Mouse (Mus musculus): ENCODE measurements around the gene Cdc20b. TPM values are rescaled to one million over a fixed set of nuclear protein-coding genes. Genes with fewer than 3 reads are reported as not detected.

Cdc20b gene
- polyA plus RNA-seq, 1 experiment from 2014 or later = not detected

DNA sequence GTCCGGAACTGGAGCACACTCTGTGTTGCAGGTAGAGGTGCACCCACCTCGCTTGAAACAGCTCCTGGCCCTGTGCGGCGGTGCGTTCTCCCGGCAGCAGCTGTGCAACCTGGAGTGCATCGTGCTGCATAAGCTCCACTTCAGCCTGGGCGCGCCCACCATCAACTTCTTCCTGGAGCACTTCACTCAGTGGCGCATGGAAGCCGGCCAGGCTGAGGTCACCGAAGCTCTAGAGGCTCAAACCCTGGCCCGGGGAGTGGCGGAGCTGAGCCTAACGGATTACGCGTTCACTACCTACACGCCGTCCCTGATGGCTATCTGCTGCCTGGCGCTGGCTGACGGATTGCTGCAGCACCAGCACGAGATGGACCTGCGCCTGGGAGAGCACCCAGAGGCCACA, 45.4 kb upstream of the Cdc20b start:
- H3K36me3 ChIP-seq (replicated peaks; ENCODE audit: insufficient read depth, low read length) = no peaks in the 10 kb centered on the region
- H3K9ac ChIP-seq (replicated peaks) = no peak overlapping the region
- WGBS (ENCODE audit: insufficient replicate concordance) = 3% methylated on average over 23 of the region's 23 CpGs
- TF ChIP-seq CTCF (IDR thresholded peaks at IDR 0.05; ENCODE audit: low read depth) (no peak), EP300 (IDR thresholded peaks at IDR 0.05; ENCODE audit: low read depth) (no peak)
- H3K4me1 ChIP-seq (ENCODE audit: insufficient read depth) = peaks cover 20% of the 10 kb centered on the region
- peak overlapping the region; percentile 86 for H3K4me2 ChIP-seq (ENCODE audit: low read depth, low read length)
- peak overlapping the region; percentile 58 for H3K4me3 ChIP-seq (ENCODE audit: low read depth, low read length)
- no peak for DNase-seq
- no peaks in the 10 kb centered on the region for H3K9me3 ChIP-seq (ENCODE audit: low read length)
- ATAC-seq = no peak
- peaks cover 87% of the 10 kb centered on the region for H3K27me3 ChIP-seq (ENCODE audit: insufficient read depth, low read length)
- H3K27ac ChIP-seq (ENCODE audit: low read depth) = no peak overlapping the region

DNA sequence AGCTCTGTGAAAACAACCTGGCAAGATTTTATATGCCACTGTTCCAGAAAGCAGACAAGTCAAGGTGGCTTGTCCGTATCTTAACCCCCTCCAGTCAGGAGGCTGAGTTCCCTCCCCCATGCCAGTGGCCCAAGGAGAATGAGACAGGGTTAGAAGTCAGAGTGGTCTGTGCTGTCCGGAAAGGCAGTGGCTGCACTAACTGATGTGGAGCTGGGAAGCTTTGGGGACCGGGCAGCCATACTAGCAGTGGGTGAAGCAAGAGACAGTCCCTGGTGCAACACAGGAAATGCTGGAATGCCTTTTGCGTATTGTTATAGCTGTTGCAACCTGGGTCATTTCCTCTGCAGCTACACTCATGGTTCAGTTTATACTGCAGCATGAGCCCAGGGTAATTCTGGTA, 44.6 kb upstream of the Cdc20b start:
- ATAC-seq (no peak), DNase-seq (peak; percentile 41)
- H3K27ac ChIP-seq (ENCODE audit: low read depth) = no peak overlapping the region
- TF ChIP-seq EP300 (IDR thresholded peaks at IDR 0.05; ENCODE audit: low read depth) = peak; percentile 9; the same call in 1 of the 2 replicates
- no peak for TF ChIP-seq CTCF (IDR thresholded peaks at IDR 0.05; ENCODE audit: low read depth)
- no peaks in the 10 kb centered on the region for H3K9me3 ChIP-seq (ENCODE audit: low read length)
- H3K4me3 ChIP-seq (ENCODE audit: low read depth, low read length) = 0 out of 2 replicates have a peak overlapping the region, but pooled peaks have one; percentile 58
- H3K4me2 ChIP-seq (ENCODE audit: low read depth, low read length) = peak overlapping the region; percentile 86
- no peaks in the 10 kb centered on the region for H3K36me3 ChIP-seq (replicated peaks; ENCODE audit: insufficient read depth, low read length)
- 9% methylated on average over 4 of the region's 4 CpGs for WGBS (ENCODE audit: insufficient replicate concordance)
- no peak overlapping the region for H3K9ac ChIP-seq (replicated peaks)
- H3K27me3 ChIP-seq (ENCODE audit: insufficient read depth, low read length) = peaks cover 92% of the 10 kb centered on the region
- peaks cover 20% of the 10 kb centered on the region for H3K4me1 ChIP-seq (ENCODE audit: insufficient read depth)

DNA sequence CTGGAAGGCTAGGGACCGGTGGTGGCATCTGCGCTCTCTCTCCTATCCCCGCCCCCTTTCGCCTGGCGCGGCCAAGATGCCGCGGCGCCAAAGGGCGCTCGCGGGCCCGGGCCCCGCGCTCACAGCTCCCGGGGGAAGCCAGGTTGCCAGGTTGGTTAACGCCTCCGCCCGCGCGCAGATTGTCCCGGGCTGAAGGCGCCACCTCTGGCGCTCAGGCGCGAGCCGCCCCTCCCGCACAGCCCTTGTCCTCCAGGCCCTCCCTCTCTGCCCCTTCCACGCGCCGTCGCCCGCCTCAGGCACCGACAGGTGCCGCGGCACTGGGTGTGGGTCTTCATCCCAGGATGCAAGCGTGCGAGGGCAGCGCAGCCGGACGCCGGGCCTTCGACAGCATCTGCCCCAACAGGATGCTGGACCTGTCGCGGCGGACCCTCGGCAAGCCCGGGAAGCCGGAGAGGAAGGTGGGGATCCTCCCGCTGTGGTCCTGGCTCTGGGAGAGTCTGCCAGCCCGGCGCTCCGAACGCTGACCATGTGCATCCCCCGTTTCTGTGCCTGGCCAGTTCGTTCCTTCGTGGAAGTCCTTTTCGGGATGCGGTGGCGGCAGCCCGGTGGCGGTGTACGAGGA, 41.3 kb upstream of the Cdc20b start, which contains the start of gene Mcidas:
Gene Mcidas, plus strand, starts transcription at position 315 of the 622 bp plus-strand sequence.
- ATAC-seq (peak; percentile 46), DNase-seq (no peak)
- no peak within 1 kb of the TSS for H3K9ac ChIP-seq (replicated peaks)
- H3K9me3 ChIP-seq (ENCODE audit: low read length) = no peaks in the 10 kb centered on the region
- TF ChIP-seq EP300 (IDR thresholded peaks at IDR 0.05; ENCODE audit: low read depth) (no peak), CTCF (IDR thresholded peaks at IDR 0.05; ENCODE audit: low read depth) (no peak)
- H3K4me3 ChIP-seq (ENCODE audit: low read depth, low read length) = peak within 1 kb of the TSS; percentile 41
- no peak within 1 kb of the TSS for H3K27ac ChIP-seq (ENCODE audit: low read depth)
- peak within 1 kb of the TSS; percentile 69 for H3K4me2 ChIP-seq (ENCODE audit: low read depth, low read length)
- H3K36me3 ChIP-seq (replicated peaks; ENCODE audit: insufficient read depth, low read length) = no peaks in the 10 kb centered on the region
- under 1% methylated on average over 58 of the region's 63 CpGs for WGBS (ENCODE audit: insufficient replicate concordance)
- peaks cover 15% of the 10 kb centered on the region for H3K4me1 ChIP-seq (ENCODE audit: insufficient read depth)
- peaks cover 91% of the 10 kb centered on the region for H3K27me3 ChIP-seq (ENCODE audit: insufficient read depth, low read length)

DNA sequence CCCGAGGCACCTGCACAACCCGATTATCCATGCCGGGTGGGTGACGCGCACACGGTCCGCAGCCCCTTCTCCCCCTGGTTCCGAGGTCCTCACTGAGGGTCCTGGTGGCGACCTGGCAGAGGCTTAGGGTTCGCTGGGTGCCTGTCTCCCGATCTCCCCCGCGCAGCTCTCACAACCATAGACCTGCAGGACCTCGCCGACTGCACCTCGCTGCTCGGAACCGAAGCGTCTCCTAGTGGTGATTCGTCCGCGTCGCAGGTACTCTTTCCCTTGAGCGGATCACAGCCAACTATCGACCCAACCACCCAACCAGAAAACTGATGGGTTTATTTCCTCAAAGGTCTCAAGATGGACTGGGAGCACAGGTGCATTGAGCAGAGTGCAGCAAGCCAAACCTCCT, 40.7 kb upstream of the Cdc20b start:
- no peak overlapping the region for H3K9ac ChIP-seq (replicated peaks)
- ATAC-seq (peak; percentile 73), DNase-seq (peak; percentile 77)
- H3K27ac ChIP-seq (ENCODE audit: low read depth) = no peak overlapping the region
- H3K4me3 ChIP-seq (ENCODE audit: low read depth, low read length) = peak overlapping the region; percentile 41
- no peaks in the 10 kb centered on the region for H3K36me3 ChIP-seq (replicated peaks; ENCODE audit: insufficient read depth, low read length)
- H3K9me3 ChIP-seq (ENCODE audit: low read length) = no peaks in the 10 kb centered on the region
- peaks cover 16% of the 10 kb centered on the region for H3K4me1 ChIP-seq (ENCODE audit: insufficient read depth)
- H3K27me3 ChIP-seq (ENCODE audit: insufficient read depth, low read length) = peaks cover 91% of the 10 kb centered on the region
- no peak for TF ChIP-seq EP300 (IDR thresholded peaks at IDR 0.05; ENCODE audit: low read depth)
- TF ChIP-seq CTCF (IDR thresholded peaks at IDR 0.05; ENCODE audit: low read depth) = peak; percentile 82
- WGBS (ENCODE audit: insufficient replicate concordance) = 3% methylated on average over 25 of the region's 25 CpGs
- peak overlapping the region; percentile 69 for H3K4me2 ChIP-seq (ENCODE audit: low read depth, low read length)

DNA sequence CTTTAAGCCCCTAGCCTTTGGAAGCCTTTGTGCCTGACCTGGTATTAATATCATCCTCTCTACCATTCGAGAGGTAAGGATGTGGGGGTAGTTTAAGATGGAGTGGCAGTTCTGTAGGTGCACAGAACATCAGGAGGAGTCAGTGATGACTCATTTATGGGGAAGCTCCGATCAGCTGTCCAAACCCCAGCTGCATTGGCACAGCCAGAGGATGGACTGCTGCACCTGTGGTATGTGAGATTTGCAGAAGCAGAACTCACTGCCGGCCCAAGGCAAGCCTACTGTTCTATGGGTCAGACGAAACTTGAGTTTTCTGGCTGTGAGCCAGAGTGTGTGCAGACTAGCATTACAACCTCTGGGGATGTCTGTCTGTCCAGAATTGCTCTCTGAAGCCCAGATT, 38.5 kb upstream of the Cdc20b start:
- ATAC-seq (no peak), DNase-seq (no peak)
- 50% methylated on average over 4 of the region's 4 CpGs for WGBS (ENCODE audit: insufficient replicate concordance)
- Histone ChIP-seq H3K4me1 (ENCODE audit: insufficient read depth) (peaks cover 12% of the 10 kb centered on the region), H3K9ac (replicated peaks) (no peak overlapping the region), H3K9me3 (ENCODE audit: low read length) (no peaks in the 10 kb centered on the region), H3K36me3 (replicated peaks; ENCODE audit: insufficient read depth, low read length) (no peaks in the 10 kb centered on the region), H3K27me3 (ENCODE audit: insufficient read depth, low read length) (peaks cover 89% of the 10 kb centered on the region), H3K4me2 (ENCODE audit: low read depth, low read length) (no peak overlapping the region), H3K27ac (ENCODE audit: low read depth) (no peak overlapping the region), H3K4me3 (ENCODE audit: low read depth, low read length) (no peak overlapping the region)
- TF ChIP-seq CTCF (IDR thresholded peaks at IDR 0.05; ENCODE audit: low read depth) (no peak), EP300 (IDR thresholded peaks at IDR 0.05; ENCODE audit: low read depth) (no peak)

DNA sequence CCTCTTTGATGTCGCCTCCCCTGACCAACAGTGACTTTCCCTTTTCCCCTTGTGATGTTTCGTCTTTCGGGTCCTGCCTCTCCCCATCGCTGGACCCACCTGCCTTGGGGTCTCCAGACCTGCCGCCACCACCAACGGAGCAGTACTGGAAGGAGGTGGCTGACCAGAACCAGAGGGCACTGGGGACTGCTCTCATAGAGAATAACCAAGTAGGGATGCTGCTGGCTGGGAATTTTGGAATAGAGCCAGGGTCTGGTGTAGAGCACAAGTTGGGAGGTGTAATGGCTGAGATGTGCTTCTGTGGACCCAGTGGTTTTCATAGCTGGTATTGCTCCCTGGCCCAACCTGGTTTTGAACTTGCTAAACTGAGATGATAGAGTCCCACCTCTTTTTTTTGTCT, 37.5 kb upstream of the Cdc20b start:
- WGBS (ENCODE audit: insufficient replicate concordance) = 67% methylated on average over 6 of the region's 6 CpGs
- no peaks in the 10 kb centered on the region for H3K9me3 ChIP-seq (ENCODE audit: low read length)
- H3K4me1 ChIP-seq (ENCODE audit: insufficient read depth) = peaks cover 12% of the 10 kb centered on the region
- H3K9ac ChIP-seq (replicated peaks) = no peak overlapping the region
- no peak overlapping the region for H3K4me2 ChIP-seq (ENCODE audit: low read depth, low read length)
- H3K27ac ChIP-seq (ENCODE audit: low read depth) = no peak overlapping the region
- no peaks in the 10 kb centered on the region for H3K36me3 ChIP-seq (replicated peaks; ENCODE audit: insufficient read depth, low read length)
- no peak overlapping the region for H3K4me3 ChIP-seq (ENCODE audit: low read depth, low read length)
- H3K27me3 ChIP-seq (ENCODE audit: insufficient read depth, low read length) = peaks cover 85% of the 10 kb centered on the region
- DNase-seq (no peak), ATAC-seq (no peak)
- TF ChIP-seq EP300 (IDR thresholded peaks at IDR 0.05; ENCODE audit: low read depth) (no peak), CTCF (IDR thresholded peaks at IDR 0.05; ENCODE audit: low read depth) (no peak)

All from liver, postnatal 0 days (tissue).